Mouse (Mus musculus) olfactory bulb, adult 2 months (tissue): ENCODE data around the gene Nop56. TPM values are rescaled to one million over a fixed set of nuclear protein-coding genes. Genes with fewer than 3 reads are reported as not detected.

Experiments used
- H3K27ac ChIP-seq: fragments of 200-500 bp; 2 replicates; pipeline ENCODE4 v1.5.1; 2012; ENCODE audit warnings: low read depth, low read length; ENCODE audit not compliant: insufficient read depth
- H3K4me1 ChIP-seq: fragments of 200-500 bp; 2 replicates; pipeline ENCODE4 v1.6.1; 2012; ENCODE audit warnings: low read length; ENCODE audit not compliant: control insufficient read depth, insufficient read depth
- H3K4me3 ChIP-seq: fragments of 200-500 bp; 2 replicates; pipeline ENCODE4 v1.5.1; 2012; ENCODE audit warnings: mild to moderate bottlenecking, low read depth, low read length, moderate library complexity; ENCODE audit not compliant: insufficient read depth
- CTCF ChIP-seq: fragments of 200-500 bp; IDR thresholded peaks from 2 replicates; pipeline ENCODE4 v1.5.1; 2012; ENCODE audit warnings: low read depth, mild to moderate bottlenecking, low read length, moderate library complexity; ENCODE audit not compliant: insufficient read depth
- POLR2A ChIP-seq: fragments of 200-500 bp; IDR thresholded peaks from 2 replicates; pipeline ENCODE4 v1.6.1; 2012; ENCODE audit warnings: mild to moderate bottlenecking, low read depth, low read length, moderate library complexity; ENCODE audit not compliant: insufficient read depth
- WGBS: fragments of 180-500 bp; shearing (Covaris S2); methylation state at CpG from one replicate; pipeline ENCODE4 v1.1.7; 2018; 5-methylcytosine and 5-hydroxymethylcytosine counted together
- polyA plus RNA-seq: library from polyadenylated mRNA; stranded (reverse); fragments of >200 nt; gene quantifications from 2 replicates; pipeline ENCODE4 v1.2.4, GENCODE M21; 2012; ENCODE audit warnings: low replicate concordance; ENCODE audit not compliant: missing spikeins, insufficient read depth, insufficient read length

The Nop56 gene
- polyA plus RNA-seq, 1 experiment, result 362 TPM

DNA sequence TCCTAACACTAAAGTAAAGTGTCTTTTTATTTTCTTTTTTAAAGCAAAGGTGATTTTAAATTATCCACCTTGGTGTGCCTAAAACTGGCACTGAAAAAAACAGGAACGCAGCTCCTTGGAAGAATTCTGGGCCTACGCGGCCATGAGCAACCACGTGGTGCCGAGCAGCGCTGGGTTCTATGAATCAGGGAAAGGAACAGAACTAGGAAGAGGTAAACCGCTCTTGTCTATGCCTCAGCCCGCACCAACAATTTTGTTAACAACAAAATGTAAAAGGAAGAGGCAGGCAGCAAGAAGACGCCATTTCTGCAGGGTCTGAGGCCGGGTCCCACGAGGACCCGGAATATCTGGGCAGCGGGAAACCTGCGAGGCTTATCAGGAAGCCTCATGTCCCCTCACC lies 498 bp upstream of the Nop56 start:
- Histone ChIP-seq H3K4me3 (peak overlapping the region; percentile 59), H3K4me1 (no peaks in the 10 kb centered on the region; the same call in none of the 2 replicates)
- WGBS, result under 1% methylated on average over 14 of the region's 14 CpGs

DNA sequence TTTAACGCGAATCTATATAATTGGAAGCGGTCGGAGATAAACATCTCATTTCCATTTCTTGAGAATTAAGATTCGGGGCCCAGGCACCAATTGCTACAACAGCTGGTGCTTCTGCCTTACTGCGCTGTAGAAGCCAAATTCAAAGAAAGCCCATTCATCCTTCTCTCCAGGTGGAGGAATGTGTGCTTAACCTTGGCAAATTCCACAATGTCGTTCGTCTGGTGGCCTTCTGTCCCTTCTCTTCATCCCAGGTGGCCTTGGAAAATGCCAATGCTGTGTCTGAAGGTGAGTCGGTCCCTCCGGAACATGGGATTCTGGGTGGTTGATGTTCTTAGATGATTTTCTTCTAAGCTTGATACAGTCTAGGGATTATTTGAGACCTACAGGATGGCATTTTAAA lies 632 bp downstream of the Nop56 start:
- Histone ChIP-seq H3K4me3 (peak overlapping the region; percentile 75), H3K4me1 (no peaks in the 10 kb centered on the region; the same call in none of the 2 replicates), H3K27ac (no peak overlapping the region)
- 1% methylated on average over 10 of the region's 10 CpGs for WGBS
- TF ChIP-seq POLR2A, result no peak
- TF ChIP-seq CTCF, result no peak

More for the DNA sequence above, 498 bp upstream of the Nop56 start:
- peak overlapping the region; percentile 55 for H3K27ac ChIP-seq
- TF ChIP-seq CTCF, result no peak
- no peak for TF ChIP-seq POLR2A

DNA sequence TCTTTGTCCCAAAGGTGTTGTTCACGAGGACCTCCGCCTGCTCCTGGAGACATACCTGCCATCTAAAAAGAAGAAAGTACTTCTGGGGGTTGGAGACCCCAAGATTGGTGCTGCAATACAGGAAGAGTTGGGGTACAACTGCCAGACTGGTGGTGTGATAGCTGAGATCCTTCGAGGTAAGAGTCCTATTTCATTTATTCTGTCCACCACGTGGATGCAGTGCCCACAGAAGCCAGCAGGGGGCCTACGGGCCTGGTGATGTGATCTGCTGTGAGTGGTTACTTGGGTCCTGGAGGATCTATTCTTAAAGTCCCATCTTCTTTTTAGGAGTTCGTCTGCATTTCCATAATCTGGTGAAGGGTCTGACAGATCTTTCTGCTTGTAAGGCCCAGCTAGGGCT lies 1.4 kb downstream of the Nop56 start:
- Histone ChIP-seq H3K4me3 (no peak overlapping the region), H3K27ac (no peak overlapping the region), H3K4me1 (no peaks in the 10 kb centered on the region; the same call in none of the 2 replicates)
- WGBS, result 44% methylated on average over 6 of the region's 6 CpGs
- TF ChIP-seq POLR2A (no peak), CTCF (peak; percentile 46; the same call in 1 of the 2 replicates)

DNA sequence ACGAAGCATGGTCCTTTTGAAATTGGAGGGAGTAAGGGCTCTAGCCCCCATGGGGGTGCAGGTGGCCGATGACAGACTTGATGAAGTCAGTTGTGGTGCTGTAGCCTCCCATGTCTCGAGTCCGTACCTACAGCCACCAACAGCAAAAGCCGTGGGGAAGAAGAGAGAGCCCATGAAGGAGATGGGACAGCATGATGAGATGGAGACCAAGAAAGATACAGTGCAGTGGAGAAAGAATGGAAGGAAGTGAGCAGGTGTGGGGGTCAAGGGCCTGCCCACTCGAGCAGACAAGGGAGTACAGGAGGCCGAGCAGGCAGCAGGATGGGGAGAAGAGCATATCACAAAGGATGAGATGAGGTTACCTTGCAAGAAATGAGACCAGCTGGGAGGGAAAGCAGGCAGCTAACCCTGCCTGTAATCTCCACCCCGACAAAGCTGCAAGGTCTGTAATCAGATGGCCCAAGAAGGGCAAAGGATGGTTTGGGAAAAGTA lies 5.4 kb downstream of the Nop56 start:
- no peak for TF ChIP-seq CTCF
- TF ChIP-seq POLR2A, result no peak
- H3K4me1 ChIP-seq, result peaks cover 6% of the 10 kb centered on the region
- WGBS, result 46% methylated on average over 8 of the region's 8 CpGs
- no peak overlapping the region for H3K4me3 ChIP-seq
- H3K27ac ChIP-seq, result no peak overlapping the region

DNA sequence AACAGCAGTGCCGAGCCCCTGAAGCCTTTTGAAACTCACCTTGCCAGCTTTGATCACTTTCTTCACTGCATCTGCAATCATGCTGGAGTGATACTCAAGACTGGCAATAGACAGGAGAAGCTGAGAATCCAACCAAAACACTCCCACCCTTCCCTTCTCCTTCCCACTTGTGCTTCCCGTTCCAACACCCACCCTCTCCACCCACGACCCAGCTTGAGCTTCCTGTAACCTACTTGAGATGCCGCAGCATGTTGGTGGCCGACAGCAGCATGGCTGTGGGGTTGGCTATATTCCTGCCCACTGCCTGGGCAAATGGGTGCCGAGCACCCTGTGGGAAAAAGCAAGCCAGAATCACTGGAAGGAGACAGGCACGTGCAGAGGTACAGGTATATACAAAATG lies 6.0 kb downstream of the Nop56 start:
- 38% methylated on average over 7 of the region's 7 CpGs for WGBS
- Histone ChIP-seq H3K4me1 (peaks cover 6% of the 10 kb centered on the region), H3K4me3 (no peak overlapping the region), H3K27ac (no peak overlapping the region)
- TF ChIP-seq CTCF, result no peak
- no peak for TF ChIP-seq POLR2A

DNA sequence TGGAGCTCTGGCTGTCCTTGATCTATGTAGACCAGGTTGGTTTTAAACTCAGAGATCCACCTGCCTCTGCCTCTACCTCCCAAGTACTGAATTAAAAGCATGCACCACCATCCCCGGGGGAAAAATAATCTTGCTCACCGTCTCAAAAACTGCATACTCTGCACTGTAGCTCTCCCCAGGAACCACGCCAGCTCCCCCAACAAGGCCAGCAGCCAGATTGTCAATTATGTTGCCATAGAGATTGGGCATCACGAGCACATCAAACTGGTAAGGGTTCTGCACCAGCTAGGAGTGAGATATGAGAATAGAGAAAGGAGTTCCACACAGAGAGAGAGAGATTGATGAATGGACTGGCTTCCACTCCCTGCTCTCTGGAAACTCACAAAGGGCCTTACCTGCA lies 6.6 kb downstream of the Nop56 start:
- H3K27ac ChIP-seq, result no peak overlapping the region
- TF ChIP-seq POLR2A, result no peak
- TF ChIP-seq CTCF, result no peak
- H3K4me3 ChIP-seq, result no peak overlapping the region
- peaks cover 6% of the 10 kb centered on the region for H3K4me1 ChIP-seq
- WGBS, result 23% methylated on average over 4 of the region's 4 CpGs

DNA sequence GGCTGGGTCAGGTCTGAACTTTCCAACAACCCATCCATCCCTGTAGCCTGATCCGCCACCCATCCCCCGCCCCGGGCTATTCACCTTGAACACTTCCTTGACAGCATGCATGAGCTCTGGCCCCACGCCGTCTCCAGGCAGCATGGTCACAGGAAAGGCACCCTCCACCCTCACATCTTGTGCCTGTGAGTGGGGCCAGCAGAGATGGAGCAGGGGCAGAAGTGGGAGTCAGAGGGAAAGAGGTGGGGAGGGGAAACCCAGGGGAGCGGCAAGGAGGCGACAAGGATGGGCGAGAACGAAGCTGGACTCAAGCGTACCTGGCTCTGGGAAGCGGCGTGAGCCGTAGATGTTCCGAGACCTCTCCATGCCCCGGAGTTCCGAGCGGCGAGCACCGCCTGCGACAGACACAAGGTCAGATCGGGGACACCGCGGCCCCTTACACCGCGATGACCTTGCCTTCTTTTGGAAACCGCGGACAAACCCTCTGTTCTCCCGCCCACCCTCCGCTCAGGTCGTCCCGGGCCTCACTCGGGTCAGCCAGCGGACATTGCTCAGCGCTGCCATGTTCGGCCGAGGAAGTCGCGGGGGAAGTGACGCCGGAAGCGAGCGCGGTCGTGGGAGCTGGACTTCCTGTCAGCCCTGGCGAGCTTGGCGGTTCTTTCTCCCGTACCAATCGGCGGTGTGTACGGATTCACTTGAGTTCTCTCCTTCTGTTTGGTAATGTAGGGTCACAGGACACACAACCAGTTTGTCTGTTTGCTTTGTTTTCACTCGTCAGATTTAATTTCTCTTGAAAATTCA lies 9.8 kb downstream of the Nop56 start, which contains the start of gene Idh3b:
Gene Idh3b (minus strand): TSS at position 694 of the 801 bp plus-strand sequence.
- peaks cover 6% of the 10 kb centered on the region for H3K4me1 ChIP-seq
- peak within 1 kb of the TSS; percentile 83 for H3K27ac ChIP-seq
- under 1% methylated on average over 51 of the region's 51 CpGs for WGBS
- peak within 1 kb of the TSS; percentile 69 for H3K4me3 ChIP-seq
- TF ChIP-seq CTCF (no peak), POLR2A (peak; percentile 65)

DNA sequence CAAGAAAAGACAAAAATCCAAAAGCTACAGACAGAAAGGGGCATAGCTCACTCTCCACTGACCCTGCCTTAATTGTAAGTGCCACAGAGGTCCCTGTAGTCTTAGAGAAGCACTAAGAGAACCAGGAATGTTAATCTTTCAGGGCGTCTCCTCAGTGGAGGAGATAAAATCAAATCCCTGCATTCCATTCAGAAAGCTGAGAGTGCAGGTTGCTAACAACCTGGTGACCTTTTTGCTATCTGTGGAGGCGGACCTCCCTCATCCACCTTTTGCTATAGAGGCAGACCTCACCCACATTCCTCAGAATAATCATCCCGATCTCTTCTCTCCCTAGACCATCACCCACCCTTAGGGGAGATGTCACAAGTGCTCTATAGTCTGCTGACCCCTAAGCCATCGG lies 14.9 kb downstream of the Nop56 start:
- WGBS, result 81% methylated on average over 4 of the region's 4 CpGs
- TF ChIP-seq CTCF (no peak), POLR2A (no peak)
- Histone ChIP-seq H3K4me3 (no peak overlapping the region), H3K27ac (no peak overlapping the region), H3K4me1 (peaks cover 3% of the 10 kb centered on the region; the same call in 1 of the 2 replicates)

DNA sequence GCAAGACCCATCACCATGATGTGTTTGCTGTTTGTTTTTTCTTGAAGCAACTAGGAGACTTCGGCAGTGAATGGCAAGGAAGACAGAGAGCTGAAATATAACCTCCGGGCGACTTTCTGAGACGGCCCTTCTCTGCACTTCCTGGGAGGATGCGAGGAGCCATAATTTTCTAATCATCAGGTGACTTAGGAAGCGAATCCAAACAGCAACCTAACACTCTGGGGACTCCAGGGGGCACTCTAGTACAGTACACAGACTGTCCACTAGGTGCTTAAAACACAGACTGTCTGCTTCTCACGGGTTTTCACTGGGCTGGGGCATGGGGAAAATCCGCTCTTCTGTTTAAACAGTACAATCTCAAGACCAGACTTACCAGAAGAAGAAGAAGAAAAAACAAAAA lies 17.2 kb downstream of the Nop56 start:
- Histone ChIP-seq H3K4me3 (no peak overlapping the region), H3K27ac (no peak overlapping the region), H3K4me1 (peaks cover 15% of the 10 kb centered on the region)
- TF ChIP-seq POLR2A (no peak), CTCF (0 out of 2 replicates have a peak, but pooled peaks have one; percentile 8)
- WGBS, result 5% methylated on average over 8 of the region's 8 CpGs

DNA sequence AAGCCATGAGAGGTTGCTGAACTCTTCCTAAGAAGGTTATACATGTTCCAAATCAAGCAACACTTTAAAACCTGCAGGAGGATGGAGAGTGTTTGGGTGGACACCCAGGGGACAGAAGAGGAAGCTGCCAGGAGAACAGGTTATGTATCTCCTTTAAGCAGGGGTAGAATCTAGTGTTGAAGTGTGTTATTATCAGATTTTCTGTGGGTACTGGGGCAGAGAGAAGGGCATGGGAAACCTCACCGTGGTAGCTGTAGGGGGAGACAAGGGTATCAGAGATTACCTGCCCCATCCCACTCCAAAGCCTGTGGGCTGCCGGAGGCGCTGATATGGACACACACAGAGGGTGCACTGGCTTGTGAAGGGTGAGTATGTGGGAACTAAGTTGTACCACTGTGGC lies 18.8 kb downstream of the Nop56 start:
- peaks cover 15% of the 10 kb centered on the region for H3K4me1 ChIP-seq
- 52% methylated on average over 3 of the region's 3 CpGs for WGBS
- TF ChIP-seq CTCF, result no peak
- no peak for TF ChIP-seq POLR2A

More for the DNA sequence above, 18.8 kb downstream of the Nop56 start:
- no peak overlapping the region for H3K27ac ChIP-seq
- no peak overlapping the region for H3K4me3 ChIP-seq
